Mouse (Mus musculus) forebrain, embryonic 11.5 days (tissue): ENCODE data around the gene Dcaf6. TPM values are rescaled to one million over a fixed set of nuclear protein-coding genes. Genes with fewer than 3 reads are reported as not detected.

ENCODE experiments used
- ATAC-seq: fragments of 200-750 bp; cut with Nextera tagmentation; replicated peaks from 2 replicates; pipeline ENCODE4 v1.8.0; 2017; ENCODE audit warnings: moderate TSS enrichment; ENCODE audit not compliant: low FRiP score
- DNase-seq: peaks from one replicate; pipeline ENCODE4 v3.0.0-alpha.2; 2017; ENCODE audit warnings: low spot score
- H3K27ac ChIP-seq: fragments of 300-500 bp; sonication (generic); 2 replicates; pipeline ENCODE4 v1.5.1; 2014; ENCODE audit warnings: low read depth, low read length
- H3K27me3 ChIP-seq: fragments of 300-500 bp; sonication (generic); 2 replicates; pipeline ENCODE4 v1.6.1; 2014; ENCODE audit warnings: mild to moderate bottlenecking, low read length, mixed read lengths; ENCODE audit not compliant: control insufficient read depth, insufficient read depth
- H3K36me3 ChIP-seq: fragments of 300-500 bp; sonication (generic); 2 replicates; pipeline ENCODE4 v1.6.1; 2014; ENCODE audit warnings: mild to moderate bottlenecking, low read length, moderate library complexity, mixed read lengths; ENCODE audit not compliant: control insufficient read depth, insufficient read depth
- H3K4me1 ChIP-seq: fragments of 300-500 bp; sonication (generic); replicated peaks from 2 replicates; pipeline ENCODE4 v1.6.1; 2014; ENCODE audit warnings: low read length, mixed read lengths; ENCODE audit not compliant: control insufficient read depth, insufficient read depth
- H3K4me2 ChIP-seq: fragments of 300-500 bp; sonication (generic); 2 replicates; pipeline ENCODE4 v1.6.1; 2014; ENCODE audit warnings: low read depth, mild to moderate bottlenecking, low read length, moderate library complexity, mixed read lengths; ENCODE audit not compliant: severe bottlenecking
- H3K4me3 ChIP-seq: fragments of 300-500 bp; sonication (generic); 2 replicates; pipeline ENCODE4 v1.5.1; 2014; ENCODE audit warnings: low read depth, low read length
- H3K9ac ChIP-seq: fragments of 300-500 bp; sonication (generic); 2 replicates; pipeline ENCODE4 v1.6.1; 2014; ENCODE audit warnings: low read length
- H3K9me3 ChIP-seq: fragments of 300-500 bp; sonication (generic); 2 replicates; pipeline ENCODE4 v1.6.1; 2016; ENCODE audit warnings: low read length, mixed read lengths; ENCODE audit not compliant: control insufficient read depth
- WGBS: fragments of 180-500 bp; shearing (Covaris S2); extraction: QIAGEN DNeasy Blood & Tissue Kit; methylation state at CpG from one replicate; pipeline ENCODE4 v1.1.7; 2014; 5-methylcytosine and 5-hydroxymethylcytosine counted together
- polyA plus RNA-seq: library from polyadenylated mRNA; unstranded; fragments of >200 nt; fragmentation: Nextera tagmentation; extraction: Ambion mirVana; gene quantifications from 2 replicates; pipeline ENCODE4 v1.2.1, GENCODE M21; 2014

The Dcaf6 gene
- polyA plus RNA-seq, 1 experiment from 2014 or later = 7.8 TPM

- peak overlapping the region; percentile 71 for H3K4me3 ChIP-seq
- peak; percentile 88 for DNase-seq
- H3K27me3 ChIP-seq = no peaks in the 10 kb centered on the region
- WGBS = 1% methylated on average over 49 of the region's 71 CpGs
- H3K9ac ChIP-seq = peak overlapping the region; percentile 79
- H3K4me2 ChIP-seq = peak overlapping the region; percentile 65
- peak; percentile 89 for ATAC-seq
- H3K9me3 ChIP-seq = no peaks in the 10 kb centered on the region
- H3K36me3 ChIP-seq = no peaks in the 10 kb centered on the region
- peaks cover 14% of the 10 kb centered on the region for H3K4me1 ChIP-seq
- peak overlapping the region; percentile 87 for H3K27ac ChIP-seq
Measured at GRCm38 (mm10) chr1:165281351-165282221, 178.7 kb downstream of the Dcaf6 start.

DNA sequence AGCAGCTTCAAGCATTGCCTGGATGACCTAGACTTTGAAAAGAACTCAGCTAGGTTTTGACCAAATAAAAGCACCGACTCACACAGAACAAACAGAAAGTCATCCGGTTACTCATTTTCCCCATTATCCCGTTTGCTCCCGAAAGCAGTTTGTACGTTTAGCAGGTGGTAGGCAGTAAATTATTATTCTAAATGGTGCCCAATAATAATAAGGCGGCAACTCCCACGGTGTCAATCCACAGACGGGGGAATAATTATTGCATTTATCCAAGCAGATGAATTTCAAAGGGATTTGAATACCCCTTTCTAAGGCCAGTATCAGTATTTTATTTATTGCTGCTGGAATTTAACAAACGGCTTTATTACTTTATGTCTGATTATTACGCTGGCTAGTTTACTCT is 179.5 kb downstream of the Dcaf6 start:
- Histone ChIP-seq H3K9ac (peak overlapping the region; percentile 79), H3K4me3 (peak overlapping the region; percentile 71; the same call in 1 of the 2 replicates), H3K27ac (peak overlapping the region; percentile 87; the same call in 1 of the 2 replicates), H3K36me3 (no peaks in the 10 kb centered on the region), H3K4me1 (peaks cover 14% of the 10 kb centered on the region), H3K9me3 (no peaks in the 10 kb centered on the region), H3K4me2 (peak overlapping the region; percentile 65), H3K27me3 (no peaks in the 10 kb centered on the region)
- DNase-seq = no peak
- 39% methylated on average over 10 of the region's 10 CpGs for WGBS
- no peak for ATAC-seq

Other genes with a start within 250 kb of the Dcaf6 start
- 104 and 109 TPM in 2 replicates for gene Tiprl, start 223.5 kb downstream of the Dcaf6 start, polyA plus RNA-seq
- gene Gpr161, start 164.7 kb downstream of the Dcaf6 start, polyA plus RNA-seq = 2.2 and 2.5 TPM in 2 replicates
- 95.8 and 100.0 TPM in 2 replicates for gene Mpc2, start 162 bp upstream of the Dcaf6 start, polyA plus RNA-seq
- 0.05 and 0.13 TPM in 2 replicates for gene Adcy10, start 24.7 kb upstream of the Dcaf6 start, polyA plus RNA-seq
- gene Mpzl1, start 174.1 kb upstream of the Dcaf6 start, polyA plus RNA-seq = 128 and 141 TPM in 2 replicates
- gene Rcsd1, start 249.3 kb upstream of the Dcaf6 start, polyA plus RNA-seq = 6.4 and 7.2 TPM in 2 replicates